Mouse (Mus musculus) splenic B cell, adult 2 months (primary cell): ENCODE results near the gene Wnt10b.

Experiments used
- DNase-seq: peaks from one replicate; pipeline ENCODE4 v3.0.0-alpha.2; 2011; ENCODE audit warnings: low read depth, low spot score
- H3K27me3 ChIP-seq: 2 replicates; pipeline ENCODE4 v1.6.1; 2012; ENCODE audit warnings: mild to moderate bottlenecking, low read length, moderate library complexity, mixed read lengths; ENCODE audit not compliant: control insufficient read depth, poor library complexity, insufficient read depth, severe bottlenecking
- H3K36me3 ChIP-seq: 2 replicates; pipeline ENCODE4 v1.6.1; 2012; ENCODE audit warnings: mild to moderate bottlenecking, low read length, moderate library complexity, mixed read lengths; ENCODE audit not compliant: control insufficient read depth, poor library complexity, insufficient read depth, severe bottlenecking

The Wnt10b gene

DNA sequence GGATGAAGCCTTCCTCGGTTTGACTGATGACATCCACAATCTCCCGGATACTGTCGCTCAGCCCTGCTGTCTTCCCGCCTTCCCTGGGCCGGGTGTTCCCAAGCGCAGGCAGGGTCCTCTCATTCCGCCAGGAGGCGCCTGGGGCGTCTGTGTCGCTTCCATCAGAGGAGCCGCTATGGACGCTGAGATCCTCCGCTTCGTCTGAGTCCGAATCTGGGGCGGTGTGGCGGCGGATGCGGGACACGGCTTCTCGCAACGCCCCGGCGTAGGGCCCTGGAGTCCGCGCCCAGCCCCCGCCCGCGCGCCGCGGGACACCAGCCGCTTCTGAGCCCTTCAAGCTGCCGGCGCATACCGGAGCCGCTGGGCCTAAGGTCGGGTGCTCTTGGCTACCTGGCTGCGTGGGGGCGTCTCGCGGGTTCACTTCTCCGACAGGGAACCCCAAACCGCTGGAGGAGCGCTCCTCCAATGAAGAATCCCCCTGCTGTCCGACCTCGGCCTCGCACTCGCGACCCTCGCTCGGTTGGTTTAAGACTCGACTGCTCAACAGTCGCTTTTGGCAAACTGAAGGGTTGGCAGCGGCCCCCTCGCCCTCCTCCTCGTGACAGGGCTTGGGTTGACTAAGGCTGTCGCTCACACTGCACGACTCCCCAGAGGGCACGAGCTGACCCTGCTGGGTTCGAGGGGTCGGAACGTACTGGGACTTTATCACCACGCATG lies 27.5 kb upstream of the Wnt10b start:
- DNase-seq: peak; percentile 46

GRCm38 (mm10) chr15:98804054-98804453 lies 26.1 kb upstream of the Wnt10b start:
- peak; percentile 75 for DNase-seq
- Histone ChIP-seq H3K27me3 (no peaks in the 10 kb centered on the region; the same call in 1 of the 2 replicates), H3K36me3 (no peaks in the 10 kb centered on the region)

More for the DNA sequence above, 27.5 kb upstream of the Wnt10b start:
- no peaks in the 10 kb centered on the region for H3K36me3 ChIP-seq
- no peaks in the 10 kb centered on the region; the same call in 1 of the 2 replicates for H3K27me3 ChIP-seq

GRCm38 (mm10) chr15:98802926-98803325 lies 25.0 kb upstream of the Wnt10b start:
- Histone ChIP-seq H3K27me3 (no peaks in the 10 kb centered on the region; the same call in 1 of the 2 replicates), H3K36me3 (no peaks in the 10 kb centered on the region)
- no peak for DNase-seq

DNA sequence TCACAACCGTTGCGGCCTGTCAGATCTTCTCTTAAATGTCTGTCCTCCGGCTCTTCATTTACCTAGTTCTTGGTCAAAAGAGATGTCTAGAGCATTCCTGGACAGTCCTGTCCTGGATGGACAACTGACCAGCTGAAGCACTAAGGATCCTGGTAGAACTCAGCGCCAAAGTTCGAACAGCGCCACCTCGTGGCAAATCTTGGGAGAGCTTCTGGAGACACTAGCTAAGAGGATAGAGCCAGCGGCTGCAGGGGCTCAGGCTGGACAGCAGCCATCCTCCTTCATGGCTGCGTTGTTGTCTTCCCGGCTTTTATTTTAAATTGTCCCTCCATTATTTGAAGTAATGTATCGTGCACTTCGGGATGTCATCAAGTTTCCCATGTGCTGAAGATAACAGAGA lies 21.4 kb upstream of the Wnt10b start:
- H3K36me3 ChIP-seq: no peaks in the 10 kb centered on the region
- peak; percentile 84 for DNase-seq

DNA sequence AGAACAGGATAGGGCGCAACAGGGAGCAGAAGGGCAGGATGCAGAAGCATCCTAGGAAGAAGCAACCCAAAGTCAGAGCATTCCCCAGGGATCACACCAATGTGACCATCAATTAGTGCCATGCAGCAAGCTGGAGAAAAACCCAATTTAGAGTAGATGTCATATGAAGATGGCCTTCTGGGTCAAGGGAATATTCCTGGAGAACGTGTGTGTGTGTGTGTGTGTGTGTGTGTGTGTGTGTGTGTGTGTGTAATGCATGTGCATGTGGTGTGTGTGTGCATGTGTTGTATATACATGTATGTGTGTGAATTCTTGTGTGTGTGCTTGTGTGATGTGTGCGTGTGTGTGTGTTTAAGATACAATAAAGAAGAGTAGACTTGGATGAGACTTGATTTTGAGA lies 21.0 kb upstream of the Wnt10b start:
- no peaks in the 10 kb centered on the region for H3K36me3 ChIP-seq
- no peak for DNase-seq
- no peaks in the 10 kb centered on the region; the same call in 1 of the 2 replicates for H3K27me3 ChIP-seq

More for the DNA sequence above, 21.4 kb upstream of the Wnt10b start:
- H3K27me3 ChIP-seq: no peaks in the 10 kb centered on the region; the same call in 1 of the 2 replicates

DNA sequence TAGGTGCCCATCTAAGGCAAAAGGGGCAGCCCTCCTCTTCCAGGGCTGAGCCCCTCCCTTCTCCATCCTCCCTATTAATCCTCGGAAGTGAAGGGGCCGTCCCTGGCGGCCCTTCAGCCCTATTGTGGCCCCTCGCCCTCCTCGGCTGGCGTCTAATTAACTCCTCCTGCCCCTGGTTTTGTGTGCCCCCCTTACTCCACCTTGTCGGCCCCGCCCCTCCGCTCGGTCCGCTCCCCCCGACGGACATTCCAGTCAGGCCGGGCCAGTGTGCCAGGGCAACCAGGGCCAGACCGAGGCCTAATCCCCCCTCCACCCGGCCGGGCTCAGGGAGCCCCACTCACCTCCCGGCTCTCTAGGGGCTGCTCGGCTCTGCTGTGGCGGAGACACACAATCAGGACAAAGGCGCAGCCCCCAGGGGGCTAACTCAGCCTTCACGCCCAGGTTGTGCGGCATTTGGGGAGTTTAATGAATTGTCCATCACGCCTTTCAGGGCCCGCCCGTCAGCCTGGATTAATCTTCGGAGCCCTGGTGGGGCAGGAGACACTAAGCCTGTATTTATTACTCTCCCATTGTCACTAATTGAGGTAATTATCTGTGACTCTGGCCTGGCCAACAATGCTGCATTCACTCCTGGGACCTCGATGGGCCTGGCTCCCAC lies 20.0 kb upstream of the Wnt10b start:
- Histone ChIP-seq H3K36me3 (no peaks in the 10 kb centered on the region), H3K27me3 (no peaks in the 10 kb centered on the region; the same call in 1 of the 2 replicates)
- no peak for DNase-seq

- DNase-seq: no peak
- no peaks in the 10 kb centered on the region for H3K36me3 ChIP-seq
Observed at GRCm38 (mm10) chr15:98796803-98797595, 19.0 kb upstream of the Wnt10b start.

GRCm38 (mm10) chr15:98793141-98793698 lies 15.3 kb upstream of the Wnt10b start:
- Histone ChIP-seq H3K36me3 (no peaks in the 10 kb centered on the region), H3K27me3 (no peaks in the 10 kb centered on the region)
- DNase-seq: peak; percentile 22

More at GRCm38 (mm10) chr15:98796803-98797595, 19.0 kb upstream of the Wnt10b start:
- no peaks in the 10 kb centered on the region; the same call in 1 of the 2 replicates for H3K27me3 ChIP-seq

DNA sequence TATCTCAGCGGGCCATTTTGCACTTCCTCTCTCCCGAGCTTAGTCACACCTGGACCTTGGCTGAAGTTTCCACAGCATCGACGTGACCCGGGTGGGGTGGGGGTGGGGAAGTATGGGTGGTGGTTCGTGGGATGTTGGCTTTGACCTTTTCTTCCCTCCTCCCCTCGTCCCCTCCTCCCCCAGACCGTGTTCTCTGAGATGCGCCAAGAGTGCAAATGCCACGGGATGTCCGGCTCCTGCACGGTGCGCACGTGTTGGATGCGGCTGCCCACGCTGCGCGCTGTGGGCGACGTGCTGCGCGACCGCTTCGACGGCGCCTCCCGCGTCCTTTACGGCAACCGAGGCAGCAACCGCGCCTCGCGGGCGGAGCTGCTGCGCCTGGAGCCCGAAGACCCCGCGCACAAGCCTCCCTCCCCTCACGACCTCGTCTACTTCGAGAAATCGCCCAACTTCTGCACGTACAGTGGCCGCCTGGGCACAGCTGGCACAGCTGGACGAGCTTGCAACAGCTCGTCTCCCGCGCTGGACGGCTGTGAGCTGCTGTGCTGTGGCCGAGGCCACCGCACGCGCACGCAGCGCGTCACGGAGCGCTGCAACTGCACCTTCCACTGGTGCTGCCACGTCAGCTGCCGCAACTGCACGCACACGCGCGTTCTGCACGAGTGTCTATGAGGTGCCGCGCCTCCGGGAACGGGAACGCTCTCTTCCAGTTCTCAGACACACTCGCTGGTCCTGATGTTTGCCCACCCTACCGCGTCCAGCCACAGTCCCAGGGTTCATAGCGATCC lies 14.5 kb upstream of the Wnt10b start:
- H3K36me3 ChIP-seq: no peaks in the 10 kb centered on the region
- no peaks in the 10 kb centered on the region for H3K27me3 ChIP-seq
- peak; percentile 36 for DNase-seq

DNA sequence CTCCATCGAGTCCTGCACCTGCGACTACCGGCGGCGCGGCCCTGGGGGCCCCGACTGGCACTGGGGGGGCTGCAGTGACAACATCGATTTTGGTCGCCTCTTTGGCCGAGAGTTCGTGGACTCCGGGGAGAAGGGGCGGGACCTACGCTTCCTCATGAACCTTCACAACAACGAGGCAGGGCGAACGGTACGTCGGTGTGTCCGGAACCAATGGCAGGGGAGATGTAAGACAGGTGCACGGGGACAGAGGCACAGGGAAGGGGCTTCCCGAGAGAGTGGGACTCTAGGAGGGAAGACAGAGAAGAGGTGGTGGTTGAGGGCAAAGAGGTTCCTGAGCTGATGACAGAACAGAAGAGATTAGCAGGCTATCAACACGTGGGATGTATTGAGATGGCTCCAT lies 13.8 kb upstream of the Wnt10b start:
- Histone ChIP-seq H3K36me3 (no peaks in the 10 kb centered on the region), H3K27me3 (no peaks in the 10 kb centered on the region)
- DNase-seq: peak; percentile 32

DNA sequence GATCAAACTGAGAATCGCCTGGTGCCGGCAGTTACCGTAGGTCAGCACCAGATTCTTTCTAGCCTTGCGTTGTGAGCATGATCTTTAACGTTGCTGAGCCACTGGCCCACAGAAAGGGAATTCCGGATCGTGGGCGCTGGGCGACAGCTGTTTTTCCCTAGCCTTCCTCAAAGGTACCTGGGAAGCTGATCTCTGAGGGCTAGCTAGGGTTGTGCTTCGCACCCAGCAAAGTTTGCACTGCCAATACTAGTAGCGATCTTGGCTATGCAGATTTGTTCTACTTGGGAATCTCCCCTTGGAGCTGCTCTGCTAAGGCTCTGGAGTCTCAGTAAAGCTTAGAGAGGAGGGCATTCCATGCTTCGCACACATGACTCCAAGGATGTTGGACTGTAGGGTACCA lies 13.3 kb upstream of the Wnt10b start:
- Histone ChIP-seq H3K36me3 (no peaks in the 10 kb centered on the region), H3K27me3 (no peaks in the 10 kb centered on the region)
- peak; percentile 18 for DNase-seq

GRCm38 (mm10) chr15:98790761-98791160 lies 12.8 kb upstream of the Wnt10b start:
- peak; percentile 20 for DNase-seq
- Histone ChIP-seq H3K27me3 (no peaks in the 10 kb centered on the region), H3K36me3 (no peaks in the 10 kb centered on the region)

DNA sequence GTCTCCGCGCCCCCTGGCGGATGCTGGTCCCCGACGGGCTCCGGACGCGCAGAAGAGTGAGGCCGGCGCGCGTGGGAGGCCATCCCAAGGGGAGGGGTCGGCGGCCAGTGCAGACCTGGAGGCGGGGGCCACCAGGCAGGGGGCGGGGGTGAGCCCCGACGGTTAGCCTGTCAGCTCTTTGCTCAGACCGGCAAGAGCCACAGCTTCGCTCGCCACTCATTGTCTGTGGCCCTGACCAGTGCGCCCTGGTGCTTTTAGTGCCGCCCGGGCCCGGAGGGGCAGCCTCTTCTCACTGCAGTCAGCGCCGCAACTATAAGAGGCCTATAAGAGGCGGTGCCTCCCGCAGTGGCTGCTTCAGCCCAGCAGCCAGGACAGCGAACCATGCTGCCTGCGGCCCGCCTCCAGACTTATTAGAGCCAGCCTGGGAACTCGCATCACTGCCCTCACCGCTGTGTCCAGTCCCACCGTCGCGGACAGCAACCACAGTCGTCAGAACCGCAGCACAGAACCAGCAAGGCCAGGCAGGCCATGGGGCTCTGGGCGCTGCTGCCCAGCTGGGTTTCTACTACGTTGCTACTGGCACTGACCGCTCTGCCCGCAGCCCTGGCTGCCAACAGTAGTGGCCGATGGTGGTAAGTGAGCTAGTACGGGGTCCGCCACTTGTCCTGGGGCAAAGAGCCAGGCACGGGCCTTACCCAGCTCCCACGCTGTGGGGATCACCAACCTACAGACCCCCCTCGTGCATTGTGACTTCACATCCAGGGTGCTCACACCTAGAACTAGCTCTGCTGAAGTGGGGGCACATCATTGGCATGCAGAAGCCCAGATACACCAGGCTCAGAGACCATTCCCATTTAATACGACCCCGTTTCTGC lies 11.9 kb upstream of the Wnt10b start, which contains the start of gene Wnt1:
Gene Wnt1, plus strand, starts transcription at position 197 of the 875 bp plus-strand sequence.
- Histone ChIP-seq H3K27me3 (no peaks in the 10 kb centered on the region), H3K36me3 (no peaks in the 10 kb centered on the region)
- peak; percentile 75 for DNase-seq
